Mouse (Mus musculus) kidney, postnatal 0 days (tissue): Measurements from ENCODE around the gene Zfp709. TPM values are rescaled to one million over a fixed set of nuclear protein-coding genes. Genes with fewer than 3 reads are reported as not detected.
A peak's percentile ranks its signal among the peaks of the same experiment; 100 is the strongest.
"Not testable (repeated sequence)": the region's sequence is repeated elsewhere in the genome, so short reads cannot be mapped to it uniquely, and the experiment has no call there.

Experiments
- ATAC-seq: fragments of 200-750 bp; cut with Nextera tagmentation; replicated peaks from 2 replicates; pipeline ENCODE4 v1.8.0; 2017; ENCODE audit warnings: low read depth, moderate number of reproducible peaks, moderate TSS enrichment, moderate library complexity; ENCODE audit not compliant: low FRiP score
- DNase-seq: peaks from one replicate; pipeline ENCODE4 v3.0.0-alpha.2; 2016; ENCODE audit warnings: low spot score
- H3K27ac ChIP-seq: fragments of 300-500 bp; sonication (generic); 2 replicates; pipeline ENCODE4 v1.5.1; 2014; ENCODE audit warnings: mild to moderate bottlenecking
- H3K27me3 ChIP-seq: fragments of 300-500 bp; sonication (generic); 2 replicates; pipeline ENCODE4 v1.6.1; 2014; ENCODE audit warnings: low read length, mixed read lengths; ENCODE audit not compliant: insufficient read depth
- H3K36me3 ChIP-seq: fragments of 300-500 bp; sonication (generic); 2 replicates; pipeline ENCODE4 v1.6.1; 2014; ENCODE audit warnings: low read length, mixed read lengths; ENCODE audit not compliant: insufficient read depth
- H3K4me1 ChIP-seq: fragments of 300-500 bp; sonication (generic); replicated peaks from 2 replicates; pipeline ENCODE4 v1.6.1; 2014; ENCODE audit warnings: antibody characterized with exemption, low read length, mixed read lengths; ENCODE audit not compliant: insufficient read depth
- H3K4me2 ChIP-seq: fragments of 300-500 bp; sonication (generic); 2 replicates; pipeline ENCODE4 v1.6.1; 2014; ENCODE audit warnings: mild to moderate bottlenecking, low read length, moderate library complexity, mixed read lengths
- H3K4me3 ChIP-seq: fragments of 300-500 bp; sonication (generic); replicated peaks from 2 replicates; pipeline ENCODE4 v1.5.1; 2014; ENCODE audit warnings: low read depth, low read length
- H3K9ac ChIP-seq: fragments of 300-500 bp; sonication (generic); 2 replicates; pipeline ENCODE4 v1.6.1; 2014; ENCODE audit warnings: low read depth, low read length
- H3K9me3 ChIP-seq: fragments of 300-500 bp; sonication (generic); replicated peaks from 2 replicates; pipeline ENCODE4 v1.6.1; 2016; ENCODE audit warnings: low read length, inconsistent platforms, mixed read lengths
- CTCF ChIP-seq: IDR thresholded peaks from 2 replicates; pipeline ENCODE4 v1.5.1; 2016; ENCODE audit warnings: antibody characterized with exemption, low read depth, mild to moderate bottlenecking, moderate library complexity
- WGBS: fragments of 180-500 bp; shearing (Covaris S2); extraction: QIAGEN DNeasy Blood & Tissue Kit; methylation state at CpG from one replicate; pipeline ENCODE4 v1.1.7; 2014; 5-methylcytosine and 5-hydroxymethylcytosine counted together
- polyA plus RNA-seq: library from polyadenylated mRNA; unstranded; fragments of >200 nt; fragmentation: Nextera tagmentation; extraction: Ambion mirVana; gene quantifications from 2 replicates; pipeline ENCODE4 v1.2.1, GENCODE M21; 2015

Zfp709 gene
- polyA plus RNA-seq, 1 experiment from 2014 or later = 5.4 TPM

- not testable (repeated sequence) for H3K4me1 ChIP-seq, H3K9me3 ChIP-seq, H3K9ac ChIP-seq, H3K27me3 ChIP-seq, H3K4me3 ChIP-seq, H3K4me2 ChIP-seq, DNase-seq, H3K27ac ChIP-seq, H3K36me3 ChIP-seq
- 79% methylated on average over 9 of the region's 10 CpGs for WGBS
- 0 out of 2 replicates have a peak, but pooled peaks have one; percentile 46 for ATAC-seq
Observed at GRCm38 (mm10) chr8:71856630-71857328, 25.0 kb upstream of the Zfp709 start.

- H3K4me2 ChIP-seq, DNase-seq, H3K27ac ChIP-seq, H3K9ac ChIP-seq, H3K36me3 ChIP-seq, H3K27me3 ChIP-seq, H3K9me3 ChIP-seq, H3K4me1 ChIP-seq, H3K4me3 ChIP-seq: not testable (repeated sequence)
- WGBS = 81% methylated on average over 2 of the region's 2 CpGs
- peak; percentile 68 for ATAC-seq
Observed at GRCm38 (mm10) chr8:71857364-71857763, 24.5 kb upstream of the Zfp709 start.

- not testable (repeated sequence) for H3K4me1 ChIP-seq, H3K27me3 ChIP-seq, H3K9me3 ChIP-seq, H3K4me3 ChIP-seq, H3K9ac ChIP-seq, H3K4me2 ChIP-seq, ATAC-seq, DNase-seq, H3K36me3 ChIP-seq, H3K27ac ChIP-seq
- 67% methylated on average over 1 of the region's 1 CpGs for WGBS
Observed at GRCm38 (mm10) chr8:71861551-71861950, 20.3 kb upstream of the Zfp709 start.

GRCm38 (mm10) chr8:71862038-71862437, 19.8 kb upstream of the Zfp709 start:
- not testable (repeated sequence) for ATAC-seq, H3K27ac ChIP-seq, H3K27me3 ChIP-seq, H3K4me1 ChIP-seq, H3K9me3 ChIP-seq, H3K4me2 ChIP-seq, DNase-seq, H3K9ac ChIP-seq, H3K4me3 ChIP-seq, H3K36me3 ChIP-seq

GRCm38 (mm10) chr8:71900666-71901065, 18.8 kb downstream of the Zfp709 start:
- H3K4me2 ChIP-seq, H3K9ac ChIP-seq, DNase-seq, H3K9me3 ChIP-seq, H3K4me1 ChIP-seq, H3K36me3 ChIP-seq, ATAC-seq, H3K27ac ChIP-seq, H3K4me3 ChIP-seq, H3K27me3 ChIP-seq: not testable (repeated sequence)
- 52% methylated on average over 11 of the region's 11 CpGs for WGBS

- WGBS = 67% methylated on average over 1 of the region's 1 CpGs
- DNase-seq, ATAC-seq: not testable (repeated sequence)
Observed at GRCm38 (mm10) chr8:71903084-71903483, 21.3 kb downstream of the Zfp709 start.

GRCm38 (mm10) chr8:71906809-71907208, 25.0 kb downstream of the Zfp709 start:
- Histone ChIP-seq H3K4me2 (no peak overlapping the region), H3K36me3 (no peaks in the 10 kb centered on the region), H3K4me1 (0 out of 2 replicates have a peak, but pooled peaks cover 5% of the 10 kb centered on the region), H3K4me3 (no peak overlapping the region), H3K9ac (no peak overlapping the region), H3K9me3 (no peaks in the 10 kb centered on the region), H3K27ac (no peak overlapping the region), H3K27me3 (no peaks in the 10 kb centered on the region)
- ATAC-seq = no peak
- no peak for DNase-seq
- no peak for TF ChIP-seq CTCF
- WGBS = 96% methylated on average over 1 of the region's 1 CpGs

More at GRCm38 (mm10) chr8:71903084-71903483, 21.3 kb downstream of the Zfp709 start:
- H3K9ac ChIP-seq, H3K27me3 ChIP-seq, H3K4me2 ChIP-seq, H3K4me1 ChIP-seq, H3K36me3 ChIP-seq, H3K9me3 ChIP-seq, H3K4me3 ChIP-seq, H3K27ac ChIP-seq: not testable (repeated sequence)
